Comparison of ENCODE assay signal across 9 mouse cellular contexts in genomic region chr4:119125577-119126270, GRCm38 (mm10). TPM values are rescaled to one million over a fixed set of nuclear protein-coding genes. Genes with fewer than 3 reads are reported as not detected.
DNase-seq lines count a peak whose midpoint lies in the region; ATAC-seq and TF ChIP-seq lines count a peak whose summit lies in the region.
"Had no signal": no experiment of that assay in that cellular context is flagged by ENCODE, and none has a peak within 500 bp of the region (broad histone marks: within the 10 kb centered on the region; RNA-seq: fewer than 3 reads in every experiment).

No protein-coding gene starts in this region.

- no peak overlapping the region for H3K9ac ChIP-seq in limb, embryonic 15.5 days
- H3K9ac ChIP-seq in stomach, postnatal 0 days (ENCODE audit: low read length) = no peak overlapping the region
- H3K9ac ChIP-seq: forebrain, embryonic 15.5 days had no signal

- 71% methylated on average over 9 of the region's 9 CpGs for WGBS in limb, embryonic 15.5 days
- 62% methylated on average over 9 of the region's 9 CpGs for WGBS in stomach, postnatal 0 days

- no peak for TF ChIP-seq EP300 in stomach, postnatal 0 days (optimal IDR thresholded peaks at IDR 0.05)

- peak; percentile 60; the same call in 1 of the 2 replicates for ATAC-seq in frontal cortex, adult (ENCODE audit: low TSS enrichment)
- no peak for ATAC-seq in limb, embryonic 15.5 days (ENCODE audit: insufficient number of reproducible peaks, low FRiP score, low TSS enrichment, low read depth)
- ATAC-seq in stomach, postnatal 0 days (ENCODE audit: low FRiP score, low TSS enrichment) = no peak
- ATAC-seq: forebrain, embryonic 15.5 days had no signal

- TF ChIP-seq CTCF in stomach, postnatal 0 days (IDR thresholded peaks at IDR 0.05; ENCODE audit: low read depth) = no peak

- peak overlapping the region; percentile 43; the same call in 1 of the 2 replicates for H3K27ac ChIP-seq in limb, embryonic 15.5 days
- H3K27ac ChIP-seq in stomach, postnatal 0 days (replicated peaks) = peak overlapping the region; percentile 40; the same call in 1 of the 2 replicates
- H3K27ac ChIP-seq: forebrain, embryonic 15.5 days had no signal

- no peak for DNase-seq in frontal cortex, postnatal 36 days (ENCODE audit: low spot score in 2 of 2)
- DNase-seq in urinary bladder, postnatal 14 days (ENCODE audit: low spot score) = peak; percentile 53
- DNase-seq in urinary bladder, adult 2 months (ENCODE audit: low spot score) = no peak
- no peak for DNase-seq in stomach, postnatal 0 days (ENCODE audit: low spot score)
- DNase-seq in right cerebral cortex, postnatal 36 days (ENCODE audit: low spot score in 2 of 2) = no peak
- no peak for DNase-seq in urinary bladder, postnatal 4 days (ENCODE audit: low spot score in 2 of 2)

- no peaks in the 10 kb centered on the region for H3K27me3 ChIP-seq in limb, embryonic 15.5 days
- H3K27me3 ChIP-seq in stomach, postnatal 0 days (ENCODE audit: control insufficient read depth, insufficient read depth, low read length) = no peaks in the 10 kb centered on the region
- H3K27me3 ChIP-seq: forebrain, embryonic 15.5 days had no signal

- peaks cover 83% of the 10 kb centered on the region for H3K36me3 ChIP-seq in limb, embryonic 15.5 days
- peaks cover 11% of the 10 kb centered on the region for H3K36me3 ChIP-seq in stomach, postnatal 0 days (ENCODE audit: control insufficient read depth, insufficient read depth, low read length)

- H3K4me2 ChIP-seq in limb, embryonic 15.5 days = no peak overlapping the region
- no peak overlapping the region for H3K4me2 ChIP-seq in stomach, postnatal 0 days (replicated peaks; ENCODE audit: low read depth)
- H3K4me2 ChIP-seq: forebrain, embryonic 15.5 days had no signal

- no peak overlapping the region for H3K4me3 ChIP-seq in limb, embryonic 15.5 days
- H3K4me3 ChIP-seq in stomach, postnatal 0 days (ENCODE audit: low read depth, low read length) = no peak overlapping the region
- H3K4me3 ChIP-seq: forebrain, embryonic 15.5 days had no signal

- H3K4me1 ChIP-seq in limb, embryonic 15.5 days = peaks cover 47% of the 10 kb centered on the region
- peaks cover 6% of the 10 kb centered on the region; the same call in 1 of the 2 replicates for H3K4me1 ChIP-seq in stomach, postnatal 0 days (replicated peaks; ENCODE audit: control insufficient read depth, insufficient read depth)
- H3K4me1 ChIP-seq: forebrain, embryonic 15.5 days had no signal

- no peaks in the 10 kb centered on the region for H3K9me3 ChIP-seq in limb, embryonic 15.5 days
- H3K9me3 ChIP-seq in stomach, postnatal 0 days (ENCODE audit: control insufficient read depth, low read length) = no peaks in the 10 kb centered on the region
- H3K9me3 ChIP-seq: forebrain, embryonic 15.5 days had no signal

RNA-seq across cellular contexts. Expression of gene Slc2a1, which starts 17.2 kb away (rescaled TPM):
- polyA plus RNA-seq in urinary bladder, adult 2 months (2012; rRNA removed) = 36.2 and 38.7 TPM in 2 replicates
- polyA plus RNA-seq in limb, embryonic 15.5 days (2015; fragmentation: Nextera tagmentation; extraction: Ambion mirVana) = 179 and 208 TPM in 2 replicates
- polyA plus RNA-seq in stomach, postnatal 0 days (2015; fragmentation: Nextera tagmentation; extraction: Ambion mirVana) = 36.9 and 39.8 TPM in 2 replicates

RNA-seq across cellular contexts. Expression of gene Zfp691, which starts 48.3 kb away (rescaled TPM):
- polyA plus RNA-seq in urinary bladder, adult 2 months (2012; rRNA removed) = 8.9 and 9.7 TPM in 2 replicates
- polyA plus RNA-seq in limb, embryonic 15.5 days (2015; fragmentation: Nextera tagmentation; extraction: Ambion mirVana) = 7.0 and 7.7 TPM in 2 replicates
- 3.7 and 4.1 TPM in 2 replicates for polyA plus RNA-seq in stomach, postnatal 0 days (2015; fragmentation: Nextera tagmentation; extraction: Ambion mirVana)
